Mouse (Mus musculus): Measurements from ENCODE around the gene Sh2d4b. TPM values are rescaled to one million over a fixed set of nuclear protein-coding genes. Genes with fewer than 3 reads are reported as not detected.

Sh2d4b gene
- polyA plus RNA-seq, 1 experiment from 2014 or later = 0.56 TPM

GRCm38 (mm10) chr14:40864811-40865514, 28.1 kb downstream of the Sh2d4b start:
- no peak for ATAC-seq (replicated peaks; ENCODE audit: insufficient number of reproducible peaks, low FRiP score, low TSS enrichment)
- H3K4me3 ChIP-seq (ENCODE audit: low read depth, low read length) = no peak overlapping the region
- H3K27ac ChIP-seq (ENCODE audit: low read depth, low read length) = no peak overlapping the region

DNA sequence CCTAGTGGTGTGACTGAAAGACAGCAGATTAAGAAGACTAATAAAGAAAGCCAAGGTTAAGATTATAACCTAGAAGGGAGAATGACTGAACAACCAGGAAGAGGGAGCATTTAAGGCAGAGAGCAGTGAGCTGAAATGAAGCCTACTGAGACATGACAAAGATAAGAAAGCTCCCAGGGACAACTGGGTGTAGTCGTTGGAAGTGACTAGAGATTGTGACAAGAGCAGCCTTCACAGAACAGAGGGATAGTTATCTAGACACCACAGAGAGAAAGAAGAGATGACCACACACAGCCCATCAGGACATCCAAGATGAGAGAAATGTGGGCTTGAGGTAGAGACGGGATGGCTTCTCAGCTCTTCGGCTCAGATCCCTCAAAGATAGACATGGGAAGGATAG, 29.4 kb downstream of the Sh2d4b start:
- Histone ChIP-seq H3K36me3 (ENCODE audit: control insufficient read depth, insufficient read depth, low read length) (no peaks in the 10 kb centered on the region), H3K4me3 (ENCODE audit: low read depth, low read length) (no peak overlapping the region), H3K9me3 (replicated peaks; ENCODE audit: control insufficient read depth, low read length) (no peaks in the 10 kb centered on the region), H3K27me3 (ENCODE audit: control insufficient read depth, insufficient read depth, low read length) (no peaks in the 10 kb centered on the region), H3K4me1 (ENCODE audit: control insufficient read depth, insufficient read depth, low read length) (no peaks in the 10 kb centered on the region), H3K9ac (ENCODE audit: low read depth, low read length) (no peak overlapping the region), H3K27ac (ENCODE audit: low read depth, low read length) (no peak overlapping the region), H3K4me2 (no peak overlapping the region)
- WGBS (ENCODE audit: insufficient replicate concordance) = 45% methylated on average over 3 of the region's 3 CpGs
- ATAC-seq (replicated peaks; ENCODE audit: insufficient number of reproducible peaks, low FRiP score, low TSS enrichment) = no peak

More at GRCm38 (mm10) chr14:40864811-40865514, 28.1 kb downstream of the Sh2d4b start:
- Histone ChIP-seq H3K27me3 (ENCODE audit: control insufficient read depth, insufficient read depth, low read length) (no peaks in the 10 kb centered on the region), H3K9me3 (replicated peaks; ENCODE audit: control insufficient read depth, low read length) (no peaks in the 10 kb centered on the region), H3K4me1 (ENCODE audit: control insufficient read depth, insufficient read depth, low read length) (no peaks in the 10 kb centered on the region), H3K9ac (ENCODE audit: low read depth, low read length) (no peak overlapping the region), H3K4me2 (no peak overlapping the region), H3K36me3 (ENCODE audit: control insufficient read depth, insufficient read depth, low read length) (no peaks in the 10 kb centered on the region)
- WGBS (ENCODE audit: insufficient replicate concordance) = 61% methylated on average over 6 of the region's 6 CpGs

DNA sequence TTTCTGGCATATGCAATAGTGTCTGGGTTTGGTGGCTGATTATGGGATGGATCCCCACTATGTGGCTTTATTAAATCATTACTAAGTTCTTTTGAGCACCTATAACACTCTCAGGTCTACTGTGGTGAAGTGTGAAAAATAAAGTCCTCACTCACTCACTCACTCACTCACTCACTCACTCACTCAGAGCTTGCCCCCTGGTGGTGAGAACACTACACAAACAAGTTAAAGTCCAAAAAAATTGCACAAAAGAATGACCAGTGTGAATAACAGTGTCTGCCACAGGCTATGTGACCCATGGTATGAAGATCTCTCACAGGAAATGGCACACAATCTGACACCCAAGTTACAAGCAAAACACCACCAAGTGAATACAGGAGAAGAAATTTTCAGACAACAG, 30.0 kb downstream of the Sh2d4b start:
- Histone ChIP-seq H3K9ac (ENCODE audit: low read depth, low read length) (no peak overlapping the region), H3K36me3 (ENCODE audit: control insufficient read depth, insufficient read depth, low read length) (no peaks in the 10 kb centered on the region), H3K4me1 (ENCODE audit: control insufficient read depth, insufficient read depth, low read length) (no peaks in the 10 kb centered on the region), H3K4me3 (ENCODE audit: low read depth, low read length) (no peak overlapping the region), H3K27me3 (ENCODE audit: control insufficient read depth, insufficient read depth, low read length) (no peaks in the 10 kb centered on the region), H3K9me3 (replicated peaks; ENCODE audit: control insufficient read depth, low read length) (no peaks in the 10 kb centered on the region), H3K27ac (ENCODE audit: low read depth, low read length) (no peak overlapping the region), H3K4me2 (no peak overlapping the region)
- ATAC-seq (replicated peaks; ENCODE audit: insufficient number of reproducible peaks, low FRiP score, low TSS enrichment) = no peak

DNA sequence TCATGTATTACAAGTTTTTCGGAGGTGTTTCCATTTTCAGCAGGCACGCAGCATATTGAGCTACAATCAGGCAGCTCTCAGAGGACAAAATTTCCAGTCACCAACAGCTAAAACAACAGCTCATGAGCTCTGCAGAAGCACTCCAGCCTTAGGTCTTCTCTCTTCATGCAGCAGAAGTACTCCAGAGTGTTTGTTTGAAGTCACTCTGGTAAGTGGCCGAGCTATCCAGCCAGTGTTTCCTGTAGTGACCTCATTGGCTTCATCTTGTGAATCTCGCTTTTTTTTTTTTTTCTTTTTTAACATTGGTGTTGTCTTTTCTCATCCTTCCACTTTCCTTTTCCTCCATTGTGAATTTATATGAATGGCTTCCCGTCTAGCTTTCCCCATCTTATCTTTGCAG, 40.1 kb downstream of the Sh2d4b start:
- Histone ChIP-seq H3K27me3 (ENCODE audit: control insufficient read depth, insufficient read depth, low read length) (no peaks in the 10 kb centered on the region), H3K36me3 (ENCODE audit: control insufficient read depth, insufficient read depth, low read length) (no peaks in the 10 kb centered on the region), H3K4me1 (ENCODE audit: control insufficient read depth, insufficient read depth, low read length) (no peaks in the 10 kb centered on the region; the same call in 1 of the 2 replicates), H3K9me3 (replicated peaks; ENCODE audit: control insufficient read depth, low read length) (no peaks in the 10 kb centered on the region), H3K9ac (ENCODE audit: low read depth, low read length) (no peak overlapping the region), H3K4me3 (ENCODE audit: low read depth, low read length) (no peak overlapping the region), H3K27ac (ENCODE audit: low read depth, low read length) (no peak overlapping the region), H3K4me2 (no peak overlapping the region)
- WGBS (ENCODE audit: insufficient replicate concordance) = 43% methylated on average over 5 of the region's 5 CpGs
- ATAC-seq (replicated peaks; ENCODE audit: insufficient number of reproducible peaks, low FRiP score, low TSS enrichment) = no peak

DNA sequence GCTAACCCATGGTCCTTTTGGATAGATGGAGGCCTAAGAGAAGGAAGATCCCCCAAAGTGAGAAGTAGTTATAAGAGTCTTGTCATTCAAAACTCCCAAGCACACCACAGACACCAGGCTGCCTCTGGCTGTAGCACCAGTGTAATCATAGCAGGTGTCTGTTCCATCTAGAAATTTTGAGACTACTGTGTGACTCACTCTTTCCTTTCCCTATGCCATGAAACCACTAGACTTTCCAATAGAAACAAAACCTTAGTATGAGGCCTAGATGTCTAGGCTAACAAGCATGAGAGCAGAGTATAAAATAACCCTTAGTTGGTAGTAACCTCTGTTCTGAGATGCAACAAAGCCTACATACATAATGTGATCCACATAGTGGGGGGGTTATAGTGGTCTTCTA, 55.7 kb downstream of the Sh2d4b start:
- Histone ChIP-seq H3K4me2 (no peak overlapping the region), H3K4me1 (ENCODE audit: control insufficient read depth, insufficient read depth, low read length) (no peaks in the 10 kb centered on the region), H3K27ac (ENCODE audit: low read depth, low read length) (no peak overlapping the region), H3K9me3 (replicated peaks; ENCODE audit: control insufficient read depth, low read length) (no peaks in the 10 kb centered on the region), H3K9ac (ENCODE audit: low read depth, low read length) (no peak overlapping the region), H3K36me3 (ENCODE audit: control insufficient read depth, insufficient read depth, low read length) (no peaks in the 10 kb centered on the region), H3K27me3 (ENCODE audit: control insufficient read depth, insufficient read depth, low read length) (no peaks in the 10 kb centered on the region), H3K4me3 (ENCODE audit: low read depth, low read length) (no peak overlapping the region)
- no peak for ATAC-seq (replicated peaks; ENCODE audit: insufficient number of reproducible peaks, low FRiP score, low TSS enrichment)

GRCm38 (mm10) chr14:40830505-40830904, 62.6 kb downstream of the Sh2d4b start:
- H3K9me3 ChIP-seq (replicated peaks; ENCODE audit: control insufficient read depth, low read length) = no peaks in the 10 kb centered on the region
- H3K4me1 ChIP-seq (ENCODE audit: control insufficient read depth, insufficient read depth, low read length) = no peaks in the 10 kb centered on the region
- no peak overlapping the region for H3K27ac ChIP-seq (ENCODE audit: low read depth, low read length)
- no peak for ATAC-seq (replicated peaks; ENCODE audit: insufficient number of reproducible peaks, low FRiP score, low TSS enrichment)
- WGBS (ENCODE audit: insufficient replicate concordance) = 84% methylated on average over 9 of the region's 9 CpGs
- no peak overlapping the region for H3K9ac ChIP-seq (ENCODE audit: low read depth, low read length)
- H3K4me2 ChIP-seq = no peak overlapping the region
- H3K27me3 ChIP-seq (ENCODE audit: control insufficient read depth, insufficient read depth, low read length) = no peaks in the 10 kb centered on the region
- H3K36me3 ChIP-seq (ENCODE audit: control insufficient read depth, insufficient read depth, low read length) = no peaks in the 10 kb centered on the region
- H3K4me3 ChIP-seq (ENCODE audit: low read depth, low read length) = no peak overlapping the region

DNA sequence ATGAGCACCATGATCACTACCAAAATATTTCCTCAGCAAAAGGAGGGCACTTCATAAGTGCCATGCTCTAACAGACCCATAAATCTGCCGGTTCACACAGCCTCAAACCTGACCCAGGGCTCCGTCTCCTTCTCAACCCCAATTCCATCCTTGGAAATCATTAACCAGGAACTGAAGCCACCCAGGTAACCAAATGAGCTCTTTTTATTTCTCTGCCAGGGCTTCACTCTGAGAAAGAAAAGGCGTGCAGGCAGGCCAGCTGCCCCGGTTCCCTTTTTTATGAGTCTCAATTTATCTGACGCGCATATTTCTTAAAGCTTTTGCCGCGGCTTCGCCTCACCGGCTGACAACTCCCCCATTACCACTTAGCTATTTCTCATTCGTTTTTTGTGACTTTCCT, 63.0 kb downstream of the Sh2d4b start:
- ATAC-seq (replicated peaks; ENCODE audit: insufficient number of reproducible peaks, low FRiP score, low TSS enrichment) = no peak

GRCm38 (mm10) chr14:40818051-40818450, 75.0 kb downstream of the Sh2d4b start:
- Histone ChIP-seq H3K27ac (ENCODE audit: low read depth, low read length) (0 out of 2 replicates have a peak overlapping the region, but pooled peaks have one; percentile 3), H3K4me1 (ENCODE audit: control insufficient read depth, insufficient read depth, low read length) (no peaks in the 10 kb centered on the region), H3K9ac (ENCODE audit: low read depth, low read length) (no peak overlapping the region), H3K4me3 (ENCODE audit: low read depth, low read length) (no peak overlapping the region), H3K36me3 (ENCODE audit: control insufficient read depth, insufficient read depth, low read length) (no peaks in the 10 kb centered on the region), H3K27me3 (ENCODE audit: control insufficient read depth, insufficient read depth, low read length) (no peaks in the 10 kb centered on the region), H3K9me3 (replicated peaks; ENCODE audit: control insufficient read depth, low read length) (no peaks in the 10 kb centered on the region), H3K4me2 (no peak overlapping the region)
- ATAC-seq (replicated peaks; ENCODE audit: insufficient number of reproducible peaks, low FRiP score, low TSS enrichment) = peak; percentile 80
- 57% methylated on average over 2 of the region's 2 CpGs for WGBS (ENCODE audit: insufficient replicate concordance)

More for the DNA sequence above, 63.0 kb downstream of the Sh2d4b start:
- 85% methylated on average over 11 of the region's 11 CpGs for WGBS (ENCODE audit: insufficient replicate concordance)
- H3K4me2 ChIP-seq = no peak overlapping the region
- H3K9me3 ChIP-seq (replicated peaks; ENCODE audit: control insufficient read depth, low read length) = no peaks in the 10 kb centered on the region
- no peaks in the 10 kb centered on the region for H3K4me1 ChIP-seq (ENCODE audit: control insufficient read depth, insufficient read depth, low read length)
- no peaks in the 10 kb centered on the region for H3K27me3 ChIP-seq (ENCODE audit: control insufficient read depth, insufficient read depth, low read length)
- H3K9ac ChIP-seq (ENCODE audit: low read depth, low read length) = no peak overlapping the region
- no peak overlapping the region for H3K4me3 ChIP-seq (ENCODE audit: low read depth, low read length)
- H3K36me3 ChIP-seq (ENCODE audit: control insufficient read depth, insufficient read depth, low read length) = no peaks in the 10 kb centered on the region
- no peak overlapping the region for H3K27ac ChIP-seq (ENCODE audit: low read depth, low read length)

GRCm38 (mm10) chr14:40816715-40817114, 76.4 kb downstream of the Sh2d4b start:
- Histone ChIP-seq H3K4me1 (ENCODE audit: control insufficient read depth, insufficient read depth, low read length) (no peaks in the 10 kb centered on the region), H3K27ac (ENCODE audit: low read depth, low read length) (no peak overlapping the region), H3K9me3 (replicated peaks; ENCODE audit: control insufficient read depth, low read length) (no peaks in the 10 kb centered on the region), H3K4me2 (no peak overlapping the region), H3K4me3 (ENCODE audit: low read depth, low read length) (no peak overlapping the region), H3K27me3 (ENCODE audit: control insufficient read depth, insufficient read depth, low read length) (no peaks in the 10 kb centered on the region), H3K36me3 (ENCODE audit: control insufficient read depth, insufficient read depth, low read length) (no peaks in the 10 kb centered on the region), H3K9ac (ENCODE audit: low read depth, low read length) (no peak overlapping the region)
- ATAC-seq (replicated peaks; ENCODE audit: insufficient number of reproducible peaks, low FRiP score, low TSS enrichment) = no peak
- WGBS (ENCODE audit: insufficient replicate concordance) = 85% methylated on average over 5 of the region's 5 CpGs

Data from heart, embryonic 11.5 days (tissue).